Mouse (Mus musculus) forebrain, embryonic 15.5 days (tissue): ENCODE results near the gene Adgre1. TPM values are rescaled to one million over a fixed set of nuclear protein-coding genes. Genes with fewer than 3 reads are reported as not detected.

Source experiments
- ATAC-seq: fragments of 200-750 bp; cut with Nextera tagmentation; replicated peaks from 2 replicates; pipeline ENCODE4 v1.8.0; 2017; ENCODE audit warnings: mild to moderate bottlenecking, moderate TSS enrichment, moderate library complexity
- H3K27ac ChIP-seq: fragments of 300-500 bp; sonication (generic); replicated peaks from 2 replicates; pipeline ENCODE4 v1.5.1; 2015; ENCODE audit warnings: mild to moderate bottlenecking, inconsistent platforms
- H3K27me3 ChIP-seq: fragments of 300-500 bp; sonication (generic); 2 replicates; pipeline ENCODE4 v1.6.1; 2015; ENCODE audit warnings: inconsistent platforms
- H3K36me3 ChIP-seq: fragments of 300-500 bp; sonication (generic); 2 replicates; pipeline ENCODE4 v1.6.1; 2015; ENCODE audit warnings: mild to moderate bottlenecking, inconsistent platforms
- H3K4me1 ChIP-seq: fragments of 300-500 bp; sonication (generic); 2 replicates; pipeline ENCODE4 v1.6.1; 2015; ENCODE audit warnings: inconsistent platforms
- H3K4me2 ChIP-seq: fragments of 300-500 bp; sonication (generic); replicated peaks from 2 replicates; pipeline ENCODE4 v1.6.1; 2015; ENCODE audit warnings: mild to moderate bottlenecking, inconsistent platforms
- H3K4me3 ChIP-seq: fragments of 300-500 bp; sonication (generic); 2 replicates; pipeline ENCODE4 v1.5.1; 2015; ENCODE audit warnings: mild to moderate bottlenecking, inconsistent platforms
- H3K9ac ChIP-seq: fragments of 300-500 bp; sonication (generic); replicated peaks from 2 replicates; pipeline ENCODE4 v1.6.1; 2015; ENCODE audit warnings: mild to moderate bottlenecking, inconsistent platforms
- H3K9me3 ChIP-seq: fragments of 300-500 bp; sonication (generic); 2 replicates; pipeline ENCODE4 v1.6.1; 2016; ENCODE audit warnings: inconsistent platforms
- WGBS: fragments of 180-500 bp; shearing (Covaris S2); methylation state at CpG from one replicate; pipeline ENCODE4 v1.1.7; 2015; ENCODE audit warnings: mixed read lengths; 5-methylcytosine and 5-hydroxymethylcytosine counted together
- polyA plus RNA-seq: library from polyadenylated mRNA; unstranded; fragments of >200 nt; fragmentation: Nextera tagmentation; extraction: Ambion mirVana; gene quantifications from 2 replicates; pipeline ENCODE4 v1.2.1, GENCODE M21; 2015

Gene Adgre1
- polyA plus RNA-seq, 1 experiment from 2014 or later = 3.4 TPM

DNA sequence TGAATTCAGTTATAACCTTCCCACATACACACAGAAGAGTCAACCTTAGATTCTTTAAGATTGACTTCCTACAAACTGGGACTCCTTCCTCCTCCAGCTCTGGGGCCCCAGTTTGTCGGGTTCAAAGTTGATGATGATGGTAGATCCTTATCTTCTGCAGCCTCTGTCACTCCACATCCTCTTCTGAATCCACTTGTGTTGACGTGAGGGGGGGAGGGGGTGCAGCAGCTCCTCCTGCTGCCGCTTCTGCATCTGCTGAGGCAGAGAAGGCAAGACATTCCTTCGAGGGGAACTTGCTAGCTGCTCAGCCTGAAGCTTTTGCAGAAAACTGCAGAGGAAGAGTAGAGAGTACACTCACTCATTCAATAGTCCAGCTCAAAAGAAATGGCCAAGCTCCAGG, 16.9 kb upstream of the Adgre1 start:
- WGBS = 86% methylated on average over 4 of the region's 4 CpGs
- Histone ChIP-seq H3K27me3 (no peaks in the 10 kb centered on the region), H3K4me2 (no peak overlapping the region), H3K9ac (no peak overlapping the region), H3K4me3 (no peak overlapping the region), H3K4me1 (no peaks in the 10 kb centered on the region), H3K27ac (no peak overlapping the region), H3K36me3 (no peaks in the 10 kb centered on the region), H3K9me3 (no peaks in the 10 kb centered on the region)
- ATAC-seq = no peak

- no peaks in the 10 kb centered on the region for H3K9me3 ChIP-seq
- H3K27ac ChIP-seq = no peak overlapping the region
- no peak for ATAC-seq
- H3K36me3 ChIP-seq = no peaks in the 10 kb centered on the region
- no peak overlapping the region for H3K4me2 ChIP-seq
- WGBS = 69% methylated on average over 2 of the region's 2 CpGs
- no peak overlapping the region for H3K4me3 ChIP-seq
- no peaks in the 10 kb centered on the region for H3K27me3 ChIP-seq
- no peaks in the 10 kb centered on the region for H3K4me1 ChIP-seq
- no peak overlapping the region for H3K9ac ChIP-seq
These were observed 14.3 kb upstream of the Adgre1 start for GRCm38 (mm10) chr17:57344029-57344707.

GRCm38 (mm10) chr17:57347017-57347416, 11.5 kb upstream of the Adgre1 start:
- H3K4me3 ChIP-seq = no peak overlapping the region
- H3K4me2 ChIP-seq = no peak overlapping the region
- no peak overlapping the region for H3K9ac ChIP-seq
- H3K27me3 ChIP-seq = no peaks in the 10 kb centered on the region
- WGBS = 71% methylated on average over 6 of the region's 6 CpGs
- ATAC-seq = no peak
- H3K36me3 ChIP-seq = no peaks in the 10 kb centered on the region
- H3K27ac ChIP-seq = no peak overlapping the region
- H3K9me3 ChIP-seq = no peaks in the 10 kb centered on the region
- H3K4me1 ChIP-seq = no peaks in the 10 kb centered on the region

- Histone ChIP-seq H3K4me3 (no peak overlapping the region), H3K27ac (no peak overlapping the region), H3K4me2 (no peak overlapping the region), H3K9ac (no peak overlapping the region), H3K9me3 (no peaks in the 10 kb centered on the region), H3K36me3 (no peaks in the 10 kb centered on the region), H3K27me3 (no peaks in the 10 kb centered on the region), H3K4me1 (no peaks in the 10 kb centered on the region)
- 85% methylated on average over 2 of the region's 2 CpGs for WGBS
- ATAC-seq = no peak
These were observed 10.7 kb upstream of the Adgre1 start for GRCm38 (mm10) chr17:57347781-57348180.

DNA sequence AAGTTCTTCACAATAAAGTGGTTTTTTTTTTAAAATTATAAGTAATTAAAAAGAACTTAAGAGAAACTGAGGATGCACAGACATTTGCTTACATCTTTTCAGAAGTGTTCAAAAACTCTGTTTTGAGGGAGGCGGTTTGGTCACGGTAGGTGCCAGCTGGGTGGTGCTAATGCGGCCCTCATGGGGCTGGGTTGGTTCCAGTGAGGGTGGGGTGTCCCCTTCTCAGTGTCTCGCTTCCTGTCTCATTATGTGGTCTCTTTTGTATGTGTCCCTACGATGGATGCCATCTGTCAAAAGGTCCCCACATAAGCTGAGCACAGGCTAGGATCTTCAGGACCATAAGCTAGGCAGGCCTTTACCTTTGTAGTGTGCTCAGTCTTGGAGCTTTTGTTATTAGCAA, 9.4 kb upstream of the Adgre1 start:
- no peaks in the 10 kb centered on the region for H3K9me3 ChIP-seq
- no peak overlapping the region for H3K9ac ChIP-seq
- no peaks in the 10 kb centered on the region for H3K27me3 ChIP-seq
- ATAC-seq = no peak
- no peak overlapping the region for H3K4me2 ChIP-seq
- 77% methylated on average over 5 of the region's 5 CpGs for WGBS
- no peak overlapping the region for H3K4me3 ChIP-seq
- no peaks in the 10 kb centered on the region for H3K36me3 ChIP-seq
- no peaks in the 10 kb centered on the region for H3K4me1 ChIP-seq
- no peak overlapping the region for H3K27ac ChIP-seq

DNA sequence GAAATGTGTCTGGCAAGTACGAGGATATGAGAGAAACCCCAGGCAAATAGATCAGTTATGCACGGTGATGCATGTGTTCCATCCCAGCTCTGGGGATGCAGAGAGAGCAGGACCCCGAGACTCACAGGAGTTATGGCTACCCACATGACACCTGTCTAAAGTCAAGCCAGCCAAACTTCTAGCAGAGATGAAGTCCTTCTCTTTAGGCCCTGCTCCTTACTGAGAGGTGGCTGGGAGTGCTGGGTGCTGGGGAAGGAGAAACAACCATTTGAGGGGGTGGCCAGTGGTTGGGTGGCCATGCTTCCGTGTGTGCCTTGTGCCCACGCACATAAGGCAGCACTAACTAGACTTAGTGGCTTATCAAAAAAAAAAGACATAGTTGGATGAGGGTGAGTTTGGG, 8.3 kb upstream of the Adgre1 start:
- no peaks in the 10 kb centered on the region for H3K9me3 ChIP-seq
- H3K27me3 ChIP-seq = no peaks in the 10 kb centered on the region
- H3K36me3 ChIP-seq = no peaks in the 10 kb centered on the region
- H3K4me1 ChIP-seq = no peaks in the 10 kb centered on the region
- 89% methylated on average over 5 of the region's 5 CpGs for WGBS
- H3K4me3 ChIP-seq = no peak overlapping the region
- ATAC-seq = no peak
- no peak overlapping the region for H3K27ac ChIP-seq
- H3K4me2 ChIP-seq = no peak overlapping the region
- H3K9ac ChIP-seq = no peak overlapping the region

GRCm38 (mm10) chr17:57351107-57351506, 7.4 kb upstream of the Adgre1 start:
- no peak overlapping the region for H3K9ac ChIP-seq
- 88% methylated on average over 9 of the region's 9 CpGs for WGBS

GRCm38 (mm10) chr17:57359485-57360241, 1.2 kb downstream of the Adgre1 start:
- Histone ChIP-seq H3K4me1 (no peaks in the 10 kb centered on the region), H3K27ac (no peak overlapping the region), H3K4me3 (no peak overlapping the region), H3K36me3 (no peaks in the 10 kb centered on the region), H3K9me3 (no peaks in the 10 kb centered on the region), H3K27me3 (no peaks in the 10 kb centered on the region), H3K4me2 (no peak overlapping the region), H3K9ac (no peak overlapping the region)
- WGBS = 88% methylated on average over 11 of the region's 11 CpGs
- ATAC-seq = no peak

More at GRCm38 (mm10) chr17:57351107-57351506, 7.4 kb upstream of the Adgre1 start:
- Histone ChIP-seq H3K36me3 (no peaks in the 10 kb centered on the region), H3K4me2 (no peak overlapping the region), H3K27ac (no peak overlapping the region), H3K4me3 (no peak overlapping the region), H3K9me3 (no peaks in the 10 kb centered on the region), H3K27me3 (no peaks in the 10 kb centered on the region), H3K4me1 (no peaks in the 10 kb centered on the region)
- no peak for ATAC-seq

Other genes starting within 250 kb of the Adgre1 start
- 0.28 TPM in 1 of 2 replicates, not detected in the other for gene Cd70, start 208.9 kb upstream of the Adgre1 start, polyA plus RNA-seq
- not detected in 2 replicates for gene Tnfsf14, start 164.5 kb upstream of the Adgre1 start, polyA plus RNA-seq
- 0.59 and 0.93 TPM in 2 replicates for gene C3, start 130.6 kb upstream of the Adgre1 start, polyA plus RNA-seq
- gene Gpr108, start 110.2 kb upstream of the Adgre1 start, polyA plus RNA-seq = 17.0 and 17.7 TPM in 2 replicates
- gene Trip10, start 109.2 kb upstream of the Adgre1 start, polyA plus RNA-seq = 12.4 and 15.4 TPM in 2 replicates
- gene Vav1, start 79.6 kb upstream of the Adgre1 start, polyA plus RNA-seq = 1.2 and 1.5 TPM in 2 replicates
- not detected in 2 replicates for gene Vmn2r120, start 186.8 kb downstream of the Adgre1 start, polyA plus RNA-seq